Mouse (Mus musculus) spleen, adult 18-20 months (tissue): ENCODE data around the gene Atp6v1g1.
A peak's percentile ranks its signal among the peaks of the same experiment; 100 is the strongest.

Experiments used
- DNase-seq, 2 experiments: peaks; one replicate each; pipeline ENCODE4 v3.0.0; 2022; ENCODE audit warnings: mixed read lengths in 2 of 2

Atp6v1g1 gene

DNA sequence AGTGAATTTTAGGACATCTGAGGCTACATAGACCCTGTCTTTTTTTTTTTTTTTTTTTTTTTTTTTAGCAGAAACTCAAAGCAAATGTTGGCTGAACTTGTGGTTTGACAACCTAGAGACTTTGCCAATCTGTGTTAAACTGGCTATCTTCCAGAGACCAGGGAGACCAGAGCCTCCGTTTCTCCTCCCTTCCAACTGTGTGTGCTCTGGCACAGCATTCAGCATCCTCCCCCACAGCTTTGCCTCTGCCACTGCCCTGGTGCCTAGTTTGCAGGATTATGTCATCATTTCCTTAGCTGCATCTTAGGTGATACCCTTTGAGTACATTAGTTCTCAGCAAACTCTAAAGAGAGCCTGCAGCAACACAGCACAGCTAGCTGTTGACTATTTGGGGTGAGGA is 3.2 kb downstream of the Atp6v1g1 start:
- DNase-seq, result no peak

- no peak for DNase-seq
These were observed 3.9 kb downstream of the Atp6v1g1 start for GRCm38 (mm10) chr4:63548491-63548890.

DNA sequence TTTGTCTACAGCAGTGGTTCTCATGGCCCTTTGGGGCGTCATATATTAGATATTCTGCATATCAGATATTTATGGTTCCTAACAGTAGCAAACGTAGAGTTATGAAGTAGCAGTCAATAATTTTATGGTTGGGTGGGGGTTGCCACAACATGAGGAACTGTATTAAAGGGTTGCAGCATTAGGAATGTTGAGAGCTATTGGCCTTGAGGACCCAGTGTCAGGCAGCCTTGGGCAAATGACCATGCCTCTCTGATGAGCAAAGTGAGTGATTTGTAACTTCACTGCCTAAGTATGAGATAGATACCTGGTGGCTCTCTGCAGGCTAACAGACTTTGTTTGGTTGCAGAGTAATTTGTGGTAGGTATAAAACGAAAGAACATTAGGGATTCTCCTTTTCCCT is 6.3 kb downstream of the Atp6v1g1 start:
- no peak for DNase-seq

- DNase-seq, result no peak
These were observed 8.3 kb downstream of the Atp6v1g1 start for GRCm38 (mm10) chr4:63552865-63553264.

- no peak for DNase-seq
These were observed 9.4 kb downstream of the Atp6v1g1 start for GRCm38 (mm10) chr4:63553789-63554576.

- no peak for DNase-seq
These were observed 10.0 kb downstream of the Atp6v1g1 start for GRCm38 (mm10) chr4:63554616-63555015.

- no peak for DNase-seq
These were observed 10.5 kb downstream of the Atp6v1g1 start for GRCm38 (mm10) chr4:63555111-63555510.

GRCm38 (mm10) chr4:63556665-63557064 is 12.1 kb downstream of the Atp6v1g1 start:
- no peak for DNase-seq

GRCm38 (mm10) chr4:63557124-63558059 is 12.8 kb downstream of the Atp6v1g1 start:
- peak in 1 of 2 experiments; percentile 22 for DNase-seq

DNA sequence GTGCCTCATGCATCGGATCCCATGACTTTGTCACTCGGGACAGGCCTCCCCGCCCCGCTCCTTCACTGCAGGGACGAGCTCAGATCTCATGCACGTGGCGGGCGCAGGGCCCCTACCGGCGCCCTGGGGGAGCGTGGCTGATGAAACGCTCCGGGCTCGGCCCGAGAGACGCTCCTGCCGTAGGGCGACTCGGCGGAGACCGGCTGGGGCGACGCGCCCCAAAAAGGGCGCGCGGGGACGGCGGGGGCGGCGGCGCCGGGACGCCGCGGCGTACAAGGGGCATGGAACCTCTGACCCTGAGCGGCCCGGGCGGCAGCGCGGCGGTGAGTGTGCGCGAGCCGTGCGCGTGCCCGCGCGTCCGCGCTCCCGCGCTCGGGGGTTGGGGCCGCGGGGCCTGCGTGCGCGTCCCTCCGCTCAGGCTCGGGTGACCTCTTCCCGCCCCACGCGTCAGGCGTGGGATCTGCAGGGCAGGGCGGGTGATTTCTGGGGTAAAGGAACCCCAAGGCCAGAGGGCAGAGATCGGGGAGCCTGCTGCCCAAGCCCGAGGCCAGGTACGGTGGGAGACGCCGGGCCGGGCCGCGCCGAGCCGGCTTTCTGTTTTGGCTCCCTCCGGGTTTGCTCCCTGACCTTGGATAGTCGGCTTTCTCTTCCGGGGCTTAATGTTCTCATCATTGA is 14.0 kb downstream of the Atp6v1g1 start, which contains the start of gene Tmem268:
Gene Tmem268 (plus strand): TSS at position 375 of the 675 bp plus-strand sequence.
- peak; percentile 73 to 85 for DNase-seq

GRCm38 (mm10) chr4:63559127-63559697 is 14.6 kb downstream of the Atp6v1g1 start:
- DNase-seq, result no peak

- peak in 1 of 2 experiments; percentile 28 for DNase-seq
These were observed 15.5 kb downstream of the Atp6v1g1 start for GRCm38 (mm10) chr4:63560079-63560478.

DNA sequence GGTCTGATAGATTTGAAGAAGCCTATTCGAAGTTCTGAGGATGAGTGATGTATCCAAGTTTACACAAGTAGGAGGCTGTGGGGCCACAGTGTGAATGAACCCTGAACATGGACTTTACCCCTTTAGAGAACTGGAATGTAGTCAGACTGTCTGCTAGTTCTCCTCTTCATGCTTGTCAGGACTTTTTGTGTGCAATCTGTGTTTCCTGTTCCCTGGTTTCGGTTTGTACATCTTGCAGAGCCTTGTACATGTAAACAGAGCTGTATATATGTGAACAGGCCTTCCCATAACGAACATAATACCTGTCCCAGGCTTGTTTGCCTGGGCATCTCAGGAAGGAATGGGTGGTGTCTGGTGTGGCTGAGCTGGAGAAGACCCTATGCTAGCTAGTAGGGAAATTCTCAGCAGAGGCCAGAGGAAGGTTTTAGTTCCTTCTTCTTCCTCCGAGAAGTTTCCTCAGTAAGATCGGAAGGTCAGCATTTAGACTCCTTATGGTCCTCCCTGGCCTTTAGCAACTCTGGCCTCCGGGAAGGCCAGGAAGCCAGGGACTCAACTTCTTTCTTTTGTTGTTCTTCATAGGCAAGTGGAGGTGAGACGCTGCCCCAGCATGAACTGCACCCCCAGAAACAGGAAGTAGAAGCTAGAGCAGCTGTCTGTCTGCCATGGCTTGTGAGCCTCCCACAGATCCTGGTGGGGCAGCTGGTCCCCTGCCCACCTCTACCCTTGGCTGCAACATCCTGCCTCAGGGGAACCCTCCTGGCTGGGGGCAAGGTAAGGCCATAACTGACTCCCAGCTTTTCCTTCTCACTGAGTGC is 17.5 kb downstream of the Atp6v1g1 start:
- DNase-seq, result peak; percentile 51 to 53

- no peak for DNase-seq
These were observed 18.2 kb downstream of the Atp6v1g1 start for GRCm38 (mm10) chr4:63562742-63563141.

DNA sequence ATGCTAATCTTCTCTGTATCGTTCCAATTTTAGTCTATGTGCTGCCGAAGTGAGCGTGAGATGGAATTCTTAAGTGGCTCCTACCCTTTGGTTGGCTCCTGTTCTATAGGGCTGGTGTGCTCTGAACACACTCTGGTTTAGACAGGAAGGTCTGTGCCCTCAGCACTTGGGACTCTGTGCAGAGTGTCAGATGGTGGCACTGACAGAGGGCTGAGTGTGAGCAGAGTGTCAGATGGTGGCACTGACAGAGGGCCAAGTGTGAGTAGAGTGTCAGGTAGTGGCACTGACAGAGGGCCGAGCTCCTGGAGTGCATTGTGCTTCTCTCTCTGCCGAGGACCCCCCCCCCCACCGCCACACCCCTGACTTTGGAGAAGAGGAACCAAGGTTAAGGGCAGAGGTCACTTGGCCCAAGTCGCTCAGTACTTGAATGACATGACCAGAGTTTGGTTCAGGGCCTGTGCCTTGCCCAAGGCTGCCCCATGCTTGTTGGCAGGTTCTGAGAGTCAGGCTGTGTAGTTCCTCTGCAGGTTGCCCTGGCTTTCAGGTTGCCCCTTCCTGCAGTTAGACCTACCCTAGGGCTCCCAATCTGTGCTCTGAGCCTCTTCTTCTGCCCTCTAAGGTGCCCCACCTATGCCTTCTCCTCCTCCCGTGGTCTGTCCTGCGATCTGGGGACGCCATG is 23.3 kb downstream of the Atp6v1g1 start:
- no peak for DNase-seq

DNA sequence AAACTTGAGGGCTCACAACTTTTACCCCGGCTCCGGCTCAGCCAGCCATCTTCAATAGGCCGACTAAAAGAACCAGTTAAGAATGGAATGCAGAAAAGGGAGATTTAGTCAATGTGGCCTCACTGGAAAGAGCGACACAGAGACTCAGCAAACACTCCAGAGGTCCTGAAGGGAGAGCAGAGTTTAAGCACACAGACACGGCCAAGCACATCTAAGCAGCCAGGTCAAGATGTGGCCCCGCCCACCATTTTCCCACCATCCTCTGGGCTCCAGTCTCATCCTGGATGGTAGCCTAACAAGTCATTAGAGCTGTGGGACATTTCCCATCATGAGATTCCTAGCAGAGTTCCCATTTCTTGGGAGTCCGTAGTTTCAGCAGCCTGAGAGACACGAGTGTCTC is 24.8 kb downstream of the Atp6v1g1 start:
- DNase-seq, result no peak

DNA sequence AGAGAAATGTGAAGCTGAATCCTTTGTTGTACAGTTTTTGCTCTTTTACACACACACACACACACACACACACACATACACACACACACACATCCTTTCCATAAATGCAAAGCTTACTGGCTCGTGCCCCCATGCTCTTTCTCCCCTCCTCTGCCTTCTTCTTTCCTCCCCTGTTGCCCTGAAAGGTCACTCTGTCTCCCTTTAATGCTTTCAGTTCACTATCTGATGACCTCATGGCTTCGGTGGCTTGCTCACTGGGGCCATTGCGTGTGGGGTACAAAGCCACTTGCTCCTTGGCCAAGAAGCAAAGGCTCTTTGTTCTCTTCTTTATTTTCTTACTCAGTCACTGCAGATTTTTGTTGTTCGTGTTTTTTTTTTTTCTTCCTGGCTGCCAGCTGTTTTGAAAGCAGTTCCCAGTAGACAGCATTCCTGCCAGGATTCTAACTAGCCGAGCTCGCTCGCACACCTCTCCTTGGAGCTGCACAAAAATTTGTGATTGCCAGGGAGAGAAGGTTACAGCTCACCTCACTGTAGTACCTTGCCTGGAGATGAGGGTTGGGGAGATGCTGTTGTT is 25.7 kb downstream of the Atp6v1g1 start:
- no peak for DNase-seq

DNA sequence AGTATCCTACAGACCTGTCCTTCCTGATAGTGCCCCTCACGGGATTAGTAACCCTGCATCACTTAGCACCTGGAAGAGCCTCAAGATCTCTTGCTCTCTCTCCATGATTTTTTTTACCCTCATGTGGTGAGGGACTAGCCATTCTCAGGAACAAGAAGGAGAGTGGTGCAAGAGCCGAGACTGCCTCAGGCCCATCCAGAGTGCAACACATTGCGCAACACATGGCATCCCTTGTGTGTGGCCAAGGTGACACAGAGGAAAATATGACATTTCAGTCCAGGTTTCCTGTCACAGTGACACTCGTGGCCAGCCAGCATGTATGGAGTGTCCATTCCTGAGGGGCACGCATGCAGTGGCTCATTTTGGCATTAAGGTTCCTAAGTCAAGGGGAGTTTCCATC is 28.0 kb downstream of the Atp6v1g1 start:
- no peak for DNase-seq

GRCm38 (mm10) chr4:63579649-63580048 is 35.1 kb downstream of the Atp6v1g1 start:
- no peak for DNase-seq

- no peak for DNase-seq
These were observed 35.5 kb downstream of the Atp6v1g1 start for GRCm38 (mm10) chr4:63580078-63580477.

- no peak for DNase-seq
These were observed 38.0 kb downstream of the Atp6v1g1 start for GRCm38 (mm10) chr4:63582580-63582979.
